Mouse (Mus musculus) frontal cortex, adult (tissue): Measurements from ENCODE around the gene Zdhhc9.
"Not testable (repeated sequence)": the region's sequence is repeated elsewhere in the genome, so short reads cannot be mapped to it uniquely, and the experiment has no call there.

Source experiments
- ATAC-seq: cut with Nextera tagmentation; 2 replicates; pipeline ENCODE4 v1.9.2; 2017; ENCODE audit warnings: mild to moderate bottlenecking, moderate library complexity, mixed read lengths; ENCODE audit not compliant: low TSS enrichment

Gene Zdhhc9

GRCm38 (mm10) chrX:48208519-48209185 is at the start of gene Zdhhc9:
Zdhhc9 (minus strand) TSS chrX:48208878.
- ATAC-seq = peak; percentile 98

DNA sequence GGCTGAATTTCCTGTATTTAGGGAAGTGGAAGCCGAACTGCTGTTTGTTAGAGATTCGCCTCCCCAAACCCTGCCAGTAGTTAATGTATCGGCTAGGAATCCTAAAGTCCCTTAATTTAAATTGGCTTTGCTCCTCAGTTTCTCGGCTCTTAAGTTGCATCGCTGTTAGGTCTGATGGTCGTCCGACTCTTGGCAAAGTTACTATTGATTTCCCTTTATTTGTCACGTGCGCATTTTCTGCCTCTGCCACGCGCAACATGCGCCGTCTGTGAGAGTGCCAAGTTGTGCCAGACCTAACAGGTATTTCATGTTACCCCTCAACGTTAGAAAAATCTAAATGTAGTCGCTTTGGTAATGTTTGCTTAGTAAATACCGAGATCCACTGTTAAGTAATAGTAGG is 48.3 kb upstream of the Zdhhc9 start:
- no peak for ATAC-seq

DNA sequence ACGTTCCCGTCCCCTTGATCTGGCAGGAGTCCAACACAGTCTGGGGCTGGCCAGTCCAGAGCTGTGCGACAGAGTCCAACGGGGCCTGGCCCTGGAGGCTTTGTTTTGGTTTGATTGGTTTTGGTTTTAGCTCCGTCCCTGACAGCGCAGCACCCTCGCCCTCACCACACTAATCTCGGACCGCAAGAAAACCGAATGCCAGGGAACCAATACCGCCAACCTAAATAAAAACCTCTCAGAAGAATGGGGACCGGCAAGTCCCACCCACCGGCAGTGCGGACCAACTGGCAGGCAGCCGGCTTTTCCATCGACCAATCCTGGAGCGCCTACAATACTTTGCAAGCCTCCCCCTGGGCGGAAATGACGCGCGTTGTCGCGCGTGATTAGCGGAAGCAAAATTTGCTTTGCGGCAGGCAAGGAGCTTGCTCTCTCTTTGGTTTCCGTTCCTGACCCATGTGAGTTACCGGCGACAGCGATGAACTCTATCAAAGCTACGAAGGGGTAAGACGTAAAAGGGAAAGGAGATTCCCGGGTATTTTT is 47.9 kb upstream of the Zdhhc9 start, which contains the start of gene Utp14a:
Utp14a (plus strand) TSS at position 395 of the 540 bp plus-strand sequence.
- ATAC-seq = peak; percentile 99

DNA sequence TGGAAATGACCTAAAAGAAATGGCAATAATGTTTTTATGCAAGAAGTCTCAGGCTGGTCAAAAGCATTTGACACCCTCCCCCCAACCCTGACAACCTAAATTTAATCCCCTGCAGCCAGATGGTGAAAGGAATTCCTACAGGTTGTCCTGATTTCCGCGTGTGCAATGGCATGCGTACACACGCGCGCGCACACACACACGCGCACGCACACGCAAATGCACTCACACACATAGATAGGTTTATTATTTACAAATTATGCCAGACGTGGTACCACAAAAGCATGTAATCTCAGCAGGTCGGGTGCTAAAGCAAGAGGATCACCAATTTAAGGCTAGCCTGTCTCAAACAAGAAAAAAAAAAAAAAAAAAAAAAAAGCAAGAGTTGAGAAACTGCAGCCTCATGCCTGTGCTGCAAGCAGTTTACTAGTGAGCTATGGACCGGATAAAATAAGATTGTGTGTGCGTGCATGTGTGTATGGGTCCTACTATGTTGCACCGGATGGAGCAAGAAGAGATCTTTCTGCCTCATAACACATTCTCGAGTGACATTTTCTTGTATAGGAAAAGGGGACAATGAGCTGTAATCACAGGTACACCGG is 47.3 kb upstream of the Zdhhc9 start:
- peak; percentile 61 for ATAC-seq

DNA sequence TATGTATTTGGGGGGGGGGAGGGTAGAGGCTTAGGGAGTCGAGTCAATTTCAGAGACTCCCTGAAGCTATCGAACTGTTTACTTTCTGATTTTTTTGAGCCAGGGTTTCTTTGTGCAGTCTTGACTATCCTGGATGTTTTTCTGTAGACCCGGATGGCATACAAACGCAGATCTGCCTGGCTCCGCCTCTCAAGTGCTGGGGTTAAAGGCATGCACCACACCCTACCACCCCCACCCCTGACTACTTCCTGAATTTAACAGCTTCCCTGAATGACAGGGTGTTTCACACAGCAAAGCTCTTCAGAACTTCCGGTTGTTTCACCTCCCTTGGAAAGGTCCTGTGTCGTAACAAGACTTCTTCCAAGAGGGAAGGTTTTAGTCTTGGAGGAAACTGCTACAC is 25.7 kb upstream of the Zdhhc9 start:
- ATAC-seq = no peak

GRCm38 (mm10) chrX:48226225-48226624 is 17.5 kb upstream of the Zdhhc9 start:
- no peak for ATAC-seq

- no peak for ATAC-seq
Observed at GRCm38 (mm10) chrX:48222706-48223105, 14.0 kb upstream of the Zdhhc9 start.

- ATAC-seq = no peak
Observed at GRCm38 (mm10) chrX:48219468-48219867, 10.8 kb upstream of the Zdhhc9 start.

GRCm38 (mm10) chrX:48209746-48210145 is 1.1 kb upstream of the Zdhhc9 start:
- ATAC-seq = not testable (repeated sequence)

DNA sequence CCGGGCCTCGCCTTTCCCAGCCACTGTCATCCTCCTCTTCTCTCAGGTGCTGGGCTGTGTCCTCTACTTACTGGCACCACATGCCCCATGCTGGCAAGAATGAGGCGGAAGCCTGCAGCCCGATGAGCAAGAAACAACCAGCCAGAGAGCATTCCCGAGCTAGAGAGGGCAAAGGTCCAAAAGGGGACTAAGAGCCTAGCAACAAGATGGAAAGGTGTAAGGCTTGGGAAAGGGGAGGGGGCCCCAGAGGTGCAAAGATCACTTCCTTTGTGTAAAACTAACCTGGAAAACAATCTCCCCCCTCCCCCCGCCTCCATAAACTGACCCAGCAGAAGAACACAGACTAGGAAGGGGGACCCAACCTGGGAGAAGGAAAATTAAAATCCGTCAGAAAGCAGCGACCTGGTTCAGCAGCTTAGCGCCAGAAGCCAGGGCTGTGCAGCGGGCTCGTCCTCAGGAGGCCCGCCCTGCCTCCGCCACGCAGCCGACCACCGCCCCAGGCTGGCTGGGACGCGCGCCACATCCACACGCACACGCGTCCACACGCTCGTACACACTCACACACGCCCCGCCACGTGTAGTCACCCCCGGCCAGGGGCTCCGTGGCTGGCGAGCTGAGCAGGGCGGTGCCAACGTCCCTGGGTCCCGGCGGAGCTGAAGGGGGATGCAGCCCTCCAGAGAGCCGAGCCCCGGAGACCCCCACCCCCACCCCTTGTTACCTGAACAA is 754 bp downstream of the Zdhhc9 start:
- peak; percentile 28; the same call in 1 of the 2 replicates for ATAC-seq

DNA sequence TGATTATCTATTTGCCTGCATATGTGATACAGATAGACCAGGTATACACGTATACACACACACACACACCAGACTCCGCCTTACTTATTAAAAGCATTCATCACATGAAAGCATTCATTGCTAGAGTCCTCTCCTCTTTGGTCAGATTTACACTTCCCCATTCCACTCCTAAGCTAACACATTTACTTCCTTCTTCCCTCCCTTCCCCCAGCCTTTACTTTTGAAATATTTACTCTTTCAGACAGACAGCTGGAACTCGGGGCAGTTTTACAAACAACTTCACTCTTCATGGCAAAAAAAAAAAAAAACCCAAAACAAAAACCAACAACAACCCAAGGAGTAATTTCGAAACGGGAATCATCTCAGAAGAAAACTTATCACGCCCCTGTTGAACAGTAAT is 4.2 kb downstream of the Zdhhc9 start:
- ATAC-seq = no peak

DNA sequence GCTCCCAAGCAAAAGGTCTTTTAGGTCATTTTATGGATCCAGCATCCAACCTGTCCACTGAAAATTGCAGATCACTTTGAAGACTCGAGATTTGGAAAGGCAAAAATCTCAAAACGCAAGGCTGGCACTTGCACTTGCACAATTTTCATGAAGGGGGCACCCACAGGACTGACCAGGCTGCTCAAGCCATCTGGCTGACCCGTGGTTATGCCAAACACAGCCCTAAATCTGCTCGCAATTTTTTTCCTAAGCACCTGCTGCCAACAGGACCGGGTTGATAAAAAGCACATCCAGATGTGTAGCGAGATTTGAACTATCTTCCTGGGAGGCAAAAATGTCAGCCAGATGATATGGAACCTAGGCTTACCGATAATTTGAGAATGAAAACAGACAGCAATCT is 4.9 kb downstream of the Zdhhc9 start:
- no peak for ATAC-seq

DNA sequence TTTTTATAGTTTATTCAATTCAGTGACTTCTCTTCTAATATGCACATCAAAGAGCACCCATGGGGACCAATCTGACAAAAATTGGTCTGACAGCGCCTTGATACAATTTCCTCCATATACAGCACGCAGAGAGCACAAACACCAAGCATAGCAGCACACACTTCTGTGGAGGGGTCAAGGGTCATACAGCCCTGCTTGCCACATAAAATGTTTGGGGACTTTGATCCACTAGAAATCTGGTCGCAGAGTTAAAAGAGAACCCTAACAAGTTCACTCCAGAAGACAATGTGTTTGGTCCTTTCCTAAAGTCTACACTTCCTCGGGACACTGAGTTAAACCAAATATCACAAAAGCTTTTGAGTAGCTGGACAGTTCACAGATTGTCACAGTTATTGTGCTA is 5.7 kb downstream of the Zdhhc9 start:
- ATAC-seq = no peak

DNA sequence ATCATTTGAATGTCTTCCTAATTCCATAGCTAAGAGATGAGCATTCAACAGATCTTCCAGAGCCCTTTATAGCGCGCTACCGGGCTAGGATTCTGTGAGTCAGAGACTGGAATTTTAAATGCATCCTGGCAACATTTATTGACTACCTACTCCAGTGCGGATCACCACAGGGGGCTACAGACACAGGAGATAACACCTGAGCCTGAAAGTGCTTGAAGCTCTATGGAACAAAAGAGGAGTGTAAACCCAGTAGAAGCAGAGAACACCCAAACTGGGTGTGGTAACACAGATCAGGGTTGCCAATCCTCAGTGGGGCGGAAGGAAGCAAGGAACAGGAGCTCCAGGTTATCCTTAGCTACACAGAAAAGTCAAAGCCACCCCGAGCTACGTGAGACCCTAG is 6.2 kb downstream of the Zdhhc9 start:
- ATAC-seq = peak; percentile 35

GRCm38 (mm10) chrX:48201973-48202372 is 6.7 kb downstream of the Zdhhc9 start:
- ATAC-seq = 0 out of 2 replicates have a peak, but pooled peaks have one; percentile 27

- ATAC-seq = no peak
Observed at GRCm38 (mm10) chrX:48200699-48201098, 8.0 kb downstream of the Zdhhc9 start.

DNA sequence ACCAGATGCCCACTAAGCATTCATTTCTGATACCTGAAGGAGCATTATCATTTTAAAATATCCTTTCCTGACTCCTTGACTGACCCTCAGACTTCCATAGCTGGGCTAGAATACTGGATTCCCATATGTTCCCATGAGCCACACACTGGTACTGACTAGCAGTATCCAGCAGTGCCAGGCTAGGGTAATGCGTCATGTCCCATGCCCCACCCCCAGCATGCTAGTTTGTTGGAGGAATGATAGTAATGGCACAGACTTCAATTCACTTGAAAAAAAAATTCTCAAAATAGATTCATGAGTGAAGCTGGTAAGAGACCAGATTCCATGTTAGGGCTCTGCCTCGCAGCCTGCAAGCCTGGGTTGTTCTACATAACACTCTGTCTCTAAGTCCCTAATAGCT is 9.7 kb downstream of the Zdhhc9 start:
- peak; percentile 64 for ATAC-seq

GRCm38 (mm10) chrX:48197856-48198255 is 10.8 kb downstream of the Zdhhc9 start:
- no peak; the same call in 1 of the 2 replicates for ATAC-seq

- no peak for ATAC-seq
Observed at GRCm38 (mm10) chrX:48193235-48194152, 15.2 kb downstream of the Zdhhc9 start.

GRCm38 (mm10) chrX:48191261-48191660 is 17.4 kb downstream of the Zdhhc9 start:
- ATAC-seq = no peak

DNA sequence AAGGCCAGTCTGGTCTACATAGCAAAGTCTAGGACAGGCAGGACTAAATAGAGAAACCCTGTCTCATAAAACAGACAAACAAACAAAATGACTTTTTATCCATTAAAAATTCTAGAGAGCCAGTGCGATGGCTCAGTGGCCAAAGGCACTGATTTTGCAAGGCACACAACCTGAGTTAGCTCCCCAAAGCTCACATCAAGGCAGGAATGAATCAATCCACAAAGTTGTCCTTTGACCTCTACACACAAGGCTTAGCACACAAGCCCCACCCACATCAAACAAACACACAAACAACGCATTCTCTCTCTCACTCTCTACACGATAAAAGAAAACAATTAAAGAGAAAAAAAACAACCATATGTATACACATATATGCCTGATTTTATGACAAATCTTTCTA is 24.0 kb downstream of the Zdhhc9 start:
- no peak for ATAC-seq
